ENCODE assay signal across 8 mouse cellular contexts in genomic region chr11:97029686-97030417, GRCm38 (mm10). TPM values are rescaled to one million over a fixed set of nuclear protein-coding genes. Genes with fewer than 3 reads are reported as not detected.
A peak's percentile ranks its signal among the peaks of the same experiment; 100 is the strongest.
DNase-seq lines count a peak whose midpoint lies in the region; ATAC-seq and TF ChIP-seq lines count a peak whose summit lies in the region.

Gene Scrn2, plus strand, starts transcription at chr11:97029938.

- H3K4me3 ChIP-seq in G1E (ENCODE audit: low read depth, low read length) = peak within 1 kb of the TSS; percentile 76
- H3K4me3 ChIP-seq in forebrain, embryonic 16.5 days (replicated peaks; ENCODE audit: low read length) = peak within 1 kb of the TSS; percentile 70
- H3K4me3 ChIP-seq in lung, embryonic 16.5 days (ENCODE audit: low read length) = peak within 1 kb of the TSS; percentile 76

- DNase-seq in G1E (ENCODE audit: low spot score) = peak; percentile 78
- DNase-seq in cerebellum, adult 18-20 months = peak; percentile 83 to 91
- DNase-seq in layer of hippocampus, adult 9-10 months (ENCODE audit: low spot score) = peak; percentile 72
- DNase-seq in ovary, adult 18-20 months (ENCODE audit: low spot score) = peak; percentile 59
- DNase-seq in thymus, postnatal 0 days (ENCODE audit: low spot score) = peak; percentile 82

- peak; percentile 80 for TF ChIP-seq CTCF in G1E (IDR thresholded peaks at IDR 0.05; ENCODE audit: low read depth, low read length)

- peak within 1 kb of the TSS; percentile 74 for H3K9ac ChIP-seq in forebrain, embryonic 16.5 days (replicated peaks; ENCODE audit: low read depth, low read length)
- H3K9ac ChIP-seq in lung, embryonic 16.5 days (ENCODE audit: low read length) = peak within 1 kb of the TSS; percentile 90

- peak within 1 kb of the TSS; percentile 65 for H3K4me2 ChIP-seq in forebrain, embryonic 16.5 days (ENCODE audit: low read length)
- H3K4me2 ChIP-seq in lung, embryonic 16.5 days (ENCODE audit: low read depth, low read length) = peak within 1 kb of the TSS; percentile 85

- H3K27me3 ChIP-seq in G1E (ENCODE audit: insufficient read depth, low read length) = peaks cover 13% of the 10 kb centered on the region
- peaks cover 4% of the 10 kb centered on the region for H3K27me3 ChIP-seq in forebrain, embryonic 16.5 days (replicated peaks; ENCODE audit: control insufficient read depth, insufficient read depth, low read length)
- H3K27me3 ChIP-seq in lung, embryonic 16.5 days (ENCODE audit: control insufficient read depth, insufficient read depth, low read depth, low read length) = no peaks in the 10 kb centered on the region

- peak; percentile 78 for ATAC-seq in G1E (ENCODE audit: extremely low read depth, insufficient number of reproducible peaks, low FRiP score, poor library complexity, severe bottlenecking)
- ATAC-seq in forebrain, embryonic 16.5 days = peak; percentile 89
- ATAC-seq in hematopoietic stem cell, adult 5-6 weeks (replicated peaks in 1 of 2; ENCODE audit: insufficient read depth in 1 of 2, low FRiP score in 2 of 2, low TSS enrichment in 1 of 2, low read depth in 1 of 2, poor library complexity in 2 of 2, severe bottlenecking in 2 of 2) = peak; percentile 82 to 85
- ATAC-seq in lung, embryonic 16.5 days (ENCODE audit: low read depth) = peak; percentile 85

- H3K27ac ChIP-seq in forebrain, embryonic 16.5 days (ENCODE audit: low read length) = 0 out of 2 replicates have a peak within 1 kb of the TSS, but pooled peaks have one; percentile 60
- peak within 1 kb of the TSS; percentile 91 for H3K27ac ChIP-seq in lung, embryonic 16.5 days (ENCODE audit: low read length)

- peaks cover 46% of the 10 kb centered on the region for H3K4me1 ChIP-seq in G1E (ENCODE audit: insufficient read depth, low read depth, low read length)
- H3K4me1 ChIP-seq in forebrain, embryonic 16.5 days (replicated peaks; ENCODE audit: control insufficient read depth, insufficient read depth, low read length) = peaks cover 12% of the 10 kb centered on the region
- peaks cover 12% of the 10 kb centered on the region for H3K4me1 ChIP-seq in lung, embryonic 16.5 days (replicated peaks; ENCODE audit: control insufficient read depth, insufficient read depth, low read length)

- peaks cover 29% of the 10 kb centered on the region for H3K36me3 ChIP-seq in G1E (replicated peaks)
- H3K36me3 ChIP-seq in forebrain, embryonic 16.5 days (ENCODE audit: control insufficient read depth, insufficient read depth) = no peaks in the 10 kb centered on the region
- no peaks in the 10 kb centered on the region for H3K36me3 ChIP-seq in lung, embryonic 16.5 days (ENCODE audit: control insufficient read depth, insufficient read depth, low read length)

- WGBS in forebrain, embryonic 16.5 days = under 1% methylated on average over 25 of the region's 25 CpGs
- WGBS in lung, embryonic 16.5 days = under 1% methylated on average over 25 of the region's 25 CpGs

- no peaks in the 10 kb centered on the region for H3K9me3 ChIP-seq in G1E (replicated peaks)
- H3K9me3 ChIP-seq in forebrain, embryonic 16.5 days (ENCODE audit: control insufficient read depth, low read length) = no peaks in the 10 kb centered on the region
- H3K9me3 ChIP-seq in lung, embryonic 16.5 days (ENCODE audit: control insufficient read depth, low read length) = no peaks in the 10 kb centered on the region

RNA-seq across cellular contexts. Expression of gene Scrn2, which starts in this region (rescaled TPM):
- total RNA-seq in G1E (2014; fragmentation: Nextera tagmentation) (1.2 and 5.3 TPM in 2 replicates), G1E (2017) (9.6 and 10.5 TPM in 2 replicates)
- polyA plus RNA-seq in G1E (2012) = 12.7 and 14.5 TPM in 2 replicates
- 14.4 and 16.2 TPM in 2 replicates for polyA plus RNA-seq in forebrain, embryonic 16.5 days (2015; fragmentation: Nextera tagmentation; extraction: Ambion mirVana)
- total RNA-seq in hematopoietic stem cell, adult 5-6 weeks (2017) = 22.6 and 35.3 TPM in 2 replicates
- polyA plus RNA-seq in lung, embryonic 16.5 days (2015; fragmentation: Nextera tagmentation; extraction: Ambion mirVana) = 29.7 and 32.9 TPM in 2 replicates
- polyA plus RNA-seq in thymus, postnatal 0 days (2015; fragmentation: Nextera tagmentation; extraction: Ambion mirVana) = 23.1 and 25.8 TPM in 2 replicates

Comparison
In these comparisons a context has a peak if more than half of its experiments do, and no peak if none do; other contexts are left out.
1. Peak in every context shown above with its lines: DNase-seq, ATAC-seq, H3K4me3 ChIP-seq and H3K27ac ChIP-seq.